Mouse (Mus musculus) urinary bladder, postnatal 14 days (tissue): ENCODE results near the gene Zfp385a.
A peak's percentile ranks its signal among the peaks of the same experiment; 100 is the strongest.

Experiments used
- DNase-seq: peaks from one replicate; pipeline ENCODE4 v3.0.0; 2021; ENCODE audit warnings: low spot score

The Zfp385a gene

GRCm38 (mm10) chr15:103363809-103364208 lies 23.9 kb upstream of the Zfp385a start:
- DNase-seq: no peak

GRCm38 (mm10) chr15:103362950-103363349 lies 23.1 kb upstream of the Zfp385a start:
- DNase-seq: no peak

GRCm38 (mm10) chr15:103362333-103362732 lies 22.4 kb upstream of the Zfp385a start:
- no peak for DNase-seq

- no peak for DNase-seq
These were observed 21.4 kb upstream of the Zfp385a start for GRCm38 (mm10) chr15:103361269-103361668.

- no peak for DNase-seq
These were observed 20.1 kb upstream of the Zfp385a start for GRCm38 (mm10) chr15:103359869-103360602.

- no peak for DNase-seq
These were observed 19.2 kb upstream of the Zfp385a start for GRCm38 (mm10) chr15:103359122-103359510.

- no peak for DNase-seq
These were observed 18.6 kb upstream of the Zfp385a start for GRCm38 (mm10) chr15:103358278-103359121.

GRCm38 (mm10) chr15:103357817-103358216 lies 17.9 kb upstream of the Zfp385a start:
- no peak for DNase-seq

- DNase-seq: no peak
These were observed 16.2 kb upstream of the Zfp385a start for GRCm38 (mm10) chr15:103356130-103356529.

- DNase-seq: no peak
These were observed 15.5 kb upstream of the Zfp385a start for GRCm38 (mm10) chr15:103355420-103355819.

- no peak for DNase-seq
These were observed 14.8 kb upstream of the Zfp385a start for GRCm38 (mm10) chr15:103354690-103355089.

- DNase-seq: no peak
These were observed 13.8 kb upstream of the Zfp385a start for GRCm38 (mm10) chr15:103353511-103354256.

- peak; percentile 51 for DNase-seq
These were observed 13.0 kb upstream of the Zfp385a start for GRCm38 (mm10) chr15:103352856-103353255.

- peak; percentile 71 for DNase-seq
These were observed 7.4 kb upstream of the Zfp385a start for GRCm38 (mm10) chr15:103347275-103347684.

GRCm38 (mm10) chr15:103345789-103346188 lies 5.9 kb upstream of the Zfp385a start:
- DNase-seq: no peak

- DNase-seq: no peak
These were observed 3.7 kb upstream of the Zfp385a start for GRCm38 (mm10) chr15:103343556-103343955.

GRCm38 (mm10) chr15:103343008-103343407 lies 3.1 kb upstream of the Zfp385a start:
- DNase-seq: no peak

- DNase-seq: peak; percentile 77
These were observed 2.5 kb upstream of the Zfp385a start for GRCm38 (mm10) chr15:103342415-103342814.

- no peak for DNase-seq
These were observed 1.7 kb upstream of the Zfp385a start for GRCm38 (mm10) chr15:103341547-103341946.

- peak; percentile 54 for DNase-seq
These were observed 893 bp upstream of the Zfp385a start for GRCm38 (mm10) chr15:103340786-103341185.

GRCm38 (mm10) chr15:103339166-103339960 lies 530 bp downstream of the Zfp385a start:
- peak; percentile 62 for DNase-seq

GRCm38 (mm10) chr15:103338829-103339165 lies 1.1 kb downstream of the Zfp385a start:
- DNase-seq: no peak
